Mouse (Mus musculus): ENCODE measurements at regions not wholly inside any gene's neighbourhood (a gene's known extent, or its start where the extent isn't known, plus 50 kb on each side); places are given as distances from the start of the nearest gene placed in this dataset.
"Not testable (repeated sequence)": the region's sequence is repeated elsewhere in the genome, so short reads cannot be mapped to it uniquely, and the experiment has no call there.

- not testable (repeated sequence) for H3K27me3 ChIP-seq; H3K4me3 ChIP-seq (replicated peaks); H3K4me2 ChIP-seq; H3K4me1 ChIP-seq (replicated peaks); ATAC-seq (ENCODE audit: low read depth); H3K36me3 ChIP-seq; H3K9me3 ChIP-seq (replicated peaks); H3K27ac ChIP-seq; DNase-seq; H3K9ac ChIP-seq
- WGBS (ENCODE audit: insufficient replicate concordance): 39% methylated on average over 1 of the region's 1 CpGs
Measured at GRCm38 (mm10) chr14:52989940-52990339, 494.4 kb upstream of the Olfr1507 start.

GRCm38 (mm10) chr14:52988563-52988962 is 493.0 kb upstream of the Olfr1507 start:
- WGBS (ENCODE audit: insufficient replicate concordance): no CpG with 5 or more reads among the region's 6 CpGs
- ATAC-seq (ENCODE audit: low read depth); H3K9me3 ChIP-seq (replicated peaks); H3K4me2 ChIP-seq; H3K4me1 ChIP-seq (replicated peaks); H3K27me3 ChIP-seq; DNase-seq; H3K9ac ChIP-seq; H3K36me3 ChIP-seq; H3K27ac ChIP-seq; H3K4me3 ChIP-seq (replicated peaks): not testable (repeated sequence)

GRCm38 (mm10) chr14:52972207-52973003 is 476.9 kb upstream of the Olfr1507 start:
- H3K36me3 ChIP-seq; H3K4me3 ChIP-seq (replicated peaks); DNase-seq; H3K27ac ChIP-seq; H3K4me1 ChIP-seq (replicated peaks); H3K9ac ChIP-seq; H3K27me3 ChIP-seq; H3K4me2 ChIP-seq; ATAC-seq (ENCODE audit: low read depth); H3K9me3 ChIP-seq (replicated peaks): not testable (repeated sequence)
- WGBS (ENCODE audit: insufficient replicate concordance): no CpG with 5 or more reads among the region's 12 CpGs

GRCm38 (mm10) chr14:52962110-52962509 is 466.6 kb upstream of the Olfr1507 start:
- not testable (repeated sequence) for H3K9me3 ChIP-seq (replicated peaks)
- WGBS (ENCODE audit: insufficient replicate concordance): 72% methylated on average over 3 of the region's 4 CpGs

GRCm38 (mm10) chr14:52956515-52956914 is 461.0 kb upstream of the Olfr1507 start:
- not testable (repeated sequence) for H3K9ac ChIP-seq; H3K4me3 ChIP-seq (replicated peaks); H3K9me3 ChIP-seq (replicated peaks); ATAC-seq (ENCODE audit: low read depth); H3K27me3 ChIP-seq; DNase-seq; H3K27ac ChIP-seq; H3K36me3 ChIP-seq; H3K4me2 ChIP-seq; H3K4me1 ChIP-seq (replicated peaks)
- no CpG with 5 or more reads among the region's 2 CpGs for WGBS (ENCODE audit: insufficient replicate concordance)

More at GRCm38 (mm10) chr14:52962110-52962509, 466.6 kb upstream of the Olfr1507 start:
- H3K4me1 ChIP-seq (replicated peaks); H3K4me2 ChIP-seq; H3K36me3 ChIP-seq; H3K9ac ChIP-seq; H3K4me3 ChIP-seq (replicated peaks); ATAC-seq (ENCODE audit: low read depth); DNase-seq; H3K27ac ChIP-seq; H3K27me3 ChIP-seq: not testable (repeated sequence)

- H3K9me3 ChIP-seq (replicated peaks); H3K4me3 ChIP-seq (replicated peaks); H3K9ac ChIP-seq; H3K36me3 ChIP-seq; H3K4me1 ChIP-seq (replicated peaks); ATAC-seq (ENCODE audit: low read depth); H3K27ac ChIP-seq; DNase-seq; H3K27me3 ChIP-seq; H3K4me2 ChIP-seq: not testable (repeated sequence)
- no CpG with 5 or more reads among the region's 3 CpGs for WGBS (ENCODE audit: insufficient replicate concordance)
Measured at GRCm38 (mm10) chr14:52944925-52945324, 449.4 kb upstream of the Olfr1507 start.

- H3K4me3 ChIP-seq (replicated peaks); H3K4me2 ChIP-seq; H3K4me1 ChIP-seq (replicated peaks); H3K9me3 ChIP-seq (replicated peaks); H3K27me3 ChIP-seq; H3K27ac ChIP-seq; H3K36me3 ChIP-seq; DNase-seq; H3K9ac ChIP-seq; ATAC-seq (ENCODE audit: low read depth): not testable (repeated sequence)
Measured at GRCm38 (mm10) chr14:52942438-52942837, 446.9 kb upstream of the Olfr1507 start.

- not testable (repeated sequence) for H3K4me1 ChIP-seq (replicated peaks); H3K27me3 ChIP-seq; ATAC-seq (ENCODE audit: low read depth); DNase-seq; H3K27ac ChIP-seq; H3K9me3 ChIP-seq (replicated peaks); H3K4me3 ChIP-seq (replicated peaks); H3K4me2 ChIP-seq; H3K9ac ChIP-seq; H3K36me3 ChIP-seq
- no CpG with 5 or more reads among the region's 1 CpGs for WGBS (ENCODE audit: insufficient replicate concordance)
Measured at GRCm38 (mm10) chr14:52941747-52942146, 446.2 kb upstream of the Olfr1507 start.

GRCm38 (mm10) chr14:52920138-52920537 is 424.6 kb upstream of the Olfr1507 start:
- not testable (repeated sequence) for H3K27ac ChIP-seq; H3K4me2 ChIP-seq; DNase-seq; H3K4me1 ChIP-seq (replicated peaks); H3K9me3 ChIP-seq (replicated peaks); H3K9ac ChIP-seq; H3K4me3 ChIP-seq (replicated peaks); ATAC-seq (ENCODE audit: low read depth); H3K36me3 ChIP-seq; H3K27me3 ChIP-seq
- no CpG with 5 or more reads among the region's 5 CpGs for WGBS (ENCODE audit: insufficient replicate concordance)

GRCm38 (mm10) chr14:52913814-52914213 is 418.3 kb upstream of the Olfr1507 start:
- DNase-seq; H3K36me3 ChIP-seq; H3K4me2 ChIP-seq; H3K4me1 ChIP-seq (replicated peaks); H3K9me3 ChIP-seq (replicated peaks); H3K4me3 ChIP-seq (replicated peaks); H3K9ac ChIP-seq; ATAC-seq (ENCODE audit: low read depth); H3K27ac ChIP-seq; H3K27me3 ChIP-seq: not testable (repeated sequence)
- WGBS (ENCODE audit: insufficient replicate concordance): no CpG with 5 or more reads among the region's 1 CpGs

GRCm38 (mm10) chr14:52899629-52900028 is 404.1 kb upstream of the Olfr1507 start:
- H3K4me2 ChIP-seq; H3K4me3 ChIP-seq (replicated peaks); H3K9me3 ChIP-seq (replicated peaks); H3K9ac ChIP-seq; DNase-seq; H3K4me1 ChIP-seq (replicated peaks); H3K36me3 ChIP-seq; H3K27me3 ChIP-seq; H3K27ac ChIP-seq; ATAC-seq (ENCODE audit: low read depth): not testable (repeated sequence)
- WGBS (ENCODE audit: insufficient replicate concordance): no CpG with 5 or more reads among the region's 3 CpGs

- not testable (repeated sequence) for H3K9me3 ChIP-seq (replicated peaks); H3K36me3 ChIP-seq; DNase-seq; H3K9ac ChIP-seq; H3K4me2 ChIP-seq; ATAC-seq (ENCODE audit: low read depth); H3K4me1 ChIP-seq (replicated peaks); H3K27ac ChIP-seq; H3K4me3 ChIP-seq (replicated peaks); H3K27me3 ChIP-seq
Measured at GRCm38 (mm10) chr14:52898310-52898709, 402.8 kb upstream of the Olfr1507 start.

Measured in liver, embryonic 13.5 days (tissue).